Comparison of ENCODE assay signal across 8 mouse cellular contexts in the genomic region with DNA sequence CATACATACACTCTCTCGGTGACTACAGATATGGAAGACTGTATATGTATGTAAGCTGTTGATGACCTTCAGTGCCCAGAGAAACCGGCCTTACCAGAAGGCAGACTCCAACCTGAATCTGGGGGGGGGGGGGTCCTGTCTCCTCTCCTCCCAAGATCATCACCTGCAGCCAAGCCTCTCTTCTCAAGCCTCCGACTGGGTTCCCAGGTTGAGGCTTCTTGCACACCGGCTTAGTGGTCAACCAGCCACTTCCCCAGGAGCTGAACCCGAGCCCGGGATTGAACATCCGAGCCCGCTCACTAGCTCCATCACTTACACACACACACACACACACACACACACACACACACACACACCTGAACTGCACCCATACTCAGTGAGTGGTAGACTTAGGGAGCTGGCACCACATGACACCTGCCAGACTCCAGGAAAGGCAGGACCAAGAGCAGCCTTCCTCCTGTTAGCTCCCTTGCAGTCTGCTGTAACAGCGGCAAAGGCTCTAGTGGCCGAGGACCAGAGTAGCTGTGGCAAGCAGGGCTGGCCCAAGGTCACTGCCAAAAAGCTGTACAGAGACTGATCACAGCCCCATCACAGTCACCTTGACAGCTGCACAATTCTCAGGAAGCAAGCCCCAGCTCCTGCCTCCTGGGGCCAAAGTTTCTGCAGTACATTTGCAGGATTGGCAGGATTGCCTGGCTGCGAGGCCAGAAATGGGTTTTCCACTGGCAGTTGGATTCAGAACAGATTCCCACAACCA. TPM values are rescaled to one million over a fixed set of nuclear protein-coding genes. Genes with fewer than 3 reads are reported as not detected.
DNase-seq lines count a peak whose midpoint lies in the region; ATAC-seq and TF ChIP-seq lines count a peak whose summit lies in the region.

No protein-coding gene starts in this region.

- peak overlapping the region; percentile 63; the same call in 1 of the 2 replicates for H3K4me3 ChIP-seq in kidney, adult 2 months (ENCODE audit: insufficient read depth, low read depth, low read length)
- H3K4me3 ChIP-seq in liver, embryonic 12.5 days, result peak overlapping the region; percentile 51
- peak overlapping the region; percentile 55 for H3K4me3 ChIP-seq in neural tube, embryonic 13.5 days

- 55% methylated on average over 11 of the region's 11 CpGs for whole genome bisulfite sequencing in kidney, adult 2 months
- 44% methylated on average over 11 of the region's 11 CpGs for WGBS in liver, embryonic 12.5 days (ENCODE audit: insufficient replicate concordance)
- WGBS in neural tube, embryonic 13.5 days, result 22% methylated on average over 11 of the region's 11 CpGs

- no peaks in the 10 kb centered on the region; the same call in 1 of the 2 replicates for H3K9me3 ChIP-seq in liver, embryonic 12.5 days (replicated peaks)
- no peaks in the 10 kb centered on the region for H3K9me3 ChIP-seq in neural tube, embryonic 13.5 days

- ATAC-seq in liver, embryonic 12.5 days, result no peak
- peak; percentile 48 for ATAC-seq in neural tube, embryonic 13.5 days (ENCODE audit: low read depth)
- no peak for ATAC-seq in CD4-positive, CD25-positive, alpha-beta regulatory T cell, adult 4 months

- no peak for TF ChIP-seq POLR2A in kidney, adult 2 months (IDR thresholded peaks at IDR 0.05; ENCODE audit: low read depth, low read length)

- H3K4me2 ChIP-seq in liver, embryonic 12.5 days, result peak overlapping the region; percentile 73
- H3K4me2 ChIP-seq in neural tube, embryonic 13.5 days, result peak overlapping the region; percentile 76

- DNase-seq in embryo, embryonic 10 days (ENCODE audit: low spot score), result peak; percentile 57
- no peak for DNase-seq in embryo, embryonic 9.5 days (ENCODE audit: extremely low spot score)
- DNase-seq in embryo, embryonic 10.5 days (ENCODE audit: low spot score), result peak; percentile 46
- peak; percentile 38 for DNase-seq in heart, adult 8-10 months (ENCODE audit: low spot score)
- DNase-seq in kidney, adult 2 months, result peak; percentile 24

- no peaks in the 10 kb centered on the region for H3K27me3 ChIP-seq in kidney, adult 2 months (replicated peaks; ENCODE audit: control insufficient read depth, insufficient read depth, low read length)
- H3K27me3 ChIP-seq in liver, embryonic 12.5 days (replicated peaks), result peaks cover 9% of the 10 kb centered on the region; the same call in 1 of the 2 replicates
- H3K27me3 ChIP-seq in neural tube, embryonic 13.5 days, result no peaks in the 10 kb centered on the region

- no peak for TF ChIP-seq CTCF in kidney, adult 2 months (conservative IDR thresholded peaks at IDR 0.05; ENCODE audit: insufficient read depth, insufficient read length, low read depth, low read length)

- H3K27ac ChIP-seq in kidney, adult 2 months (ENCODE audit: insufficient read depth, low read depth, low read length), result 0 out of 2 replicates have a peak overlapping the region, but pooled peaks have one; percentile 1
- no peak overlapping the region for H3K27ac ChIP-seq in liver, embryonic 12.5 days
- peak overlapping the region; percentile 95 for H3K27ac ChIP-seq in neural tube, embryonic 13.5 days (replicated peaks)

- peak overlapping the region; percentile 36; the same call in 1 of the 2 replicates for H3K9ac ChIP-seq in liver, embryonic 12.5 days
- H3K9ac ChIP-seq in neural tube, embryonic 13.5 days, result peak overlapping the region; percentile 92

- H3K36me3 ChIP-seq in kidney, adult 2 months (ENCODE audit: control insufficient read depth, insufficient read depth, low read length), result no peaks in the 10 kb centered on the region
- H3K36me3 ChIP-seq in liver, embryonic 12.5 days, result no peaks in the 10 kb centered on the region
- peaks cover 3% of the 10 kb centered on the region; the same call in 1 of the 2 replicates for H3K36me3 ChIP-seq in neural tube, embryonic 13.5 days

- H3K4me1 ChIP-seq in kidney, adult 2 months (ENCODE audit: control insufficient read depth, insufficient read depth, low read length), result no peaks in the 10 kb centered on the region
- peaks cover 20% of the 10 kb centered on the region for H3K4me1 ChIP-seq in liver, embryonic 12.5 days
- peaks cover 39% of the 10 kb centered on the region for H3K4me1 ChIP-seq in neural tube, embryonic 13.5 days (replicated peaks)

RNA-seq across cellular contexts. Expression of gene Tet1, which starts 42.6 kb away (rescaled TPM):
- 1 to 10 TPM; 4.2 to 8.8 (median 6.8) TPM for total RNA-seq in heart, adult 8-10 months (2022)
- polyA plus RNA-seq in kidney, adult 2 months (2012; rRNA removed), result 1.4 and 1.7 TPM in 2 replicates
- polyA plus RNA-seq in liver, embryonic 12.5 days (2016; fragmentation: Nextera tagmentation; extraction: Ambion mirVana), result 3.6 and 4.6 TPM in 2 replicates
- polyA plus RNA-seq in neural tube, embryonic 13.5 days (2015; fragmentation: Nextera tagmentation; extraction: Ambion mirVana), result 30.4 and 39.0 TPM in 2 replicates
- 1 to 10 TPM; 6.9 to 7.2 TPM for polyA plus RNA-seq in CD4-positive, CD25-positive, alpha-beta regulatory T cell, adult 4 months (2017; shearing (Covaris generic))

RNA-seq across cellular contexts. Expression of gene Slc25a16, which starts 54.2 kb away (rescaled TPM):
- total RNA-seq in heart, adult 8-10 months (2022), result 10 to 100 TPM; 23.4 to 29.5 (median 23.9) TPM
- polyA plus RNA-seq in kidney, adult 2 months (2012; rRNA removed), result 105 and 143 TPM in 2 replicates
- 11.9 and 12.4 TPM in 2 replicates for polyA plus RNA-seq in liver, embryonic 12.5 days (2016; fragmentation: Nextera tagmentation; extraction: Ambion mirVana)
- 15.4 and 15.7 TPM in 2 replicates for polyA plus RNA-seq in neural tube, embryonic 13.5 days (2015; fragmentation: Nextera tagmentation; extraction: Ambion mirVana)
- polyA plus RNA-seq in CD4-positive, CD25-positive, alpha-beta regulatory T cell, adult 4 months (2017; shearing (Covaris generic)), result 1 to 10 TPM; 2.9 to 3.4 TPM
